Mouse (Mus musculus) heart, postnatal 0 days (tissue): ENCODE data around the gene Hist1h2ae. TPM values are rescaled to one million over a fixed set of nuclear protein-coding genes. Genes with fewer than 3 reads are reported as not detected.
"Not testable (repeated sequence)": the region's sequence is repeated elsewhere in the genome, so short reads cannot be mapped to it uniquely, and the experiment has no call there.

Experiments used
- ATAC-seq: fragments of 200-750 bp; cut with Nextera tagmentation; 2 replicates; pipeline ENCODE4 v1.8.0; 2017; ENCODE audit warnings: low read depth, moderate number of reproducible peaks, moderate library complexity; ENCODE audit not compliant: insufficient read depth
- DNase-seq: peaks from one replicate; pipeline ENCODE4 v3.0.0-alpha.2; 2016; ENCODE audit warnings: low spot score
- H3K27ac ChIP-seq: fragments of 300-500 bp; sonication (generic); 2 replicates; pipeline ENCODE4 v1.5.1; 2014; ENCODE audit warnings: low read depth, mild to moderate bottlenecking
- H3K27me3 ChIP-seq: fragments of 300-500 bp; sonication (generic); 2 replicates; pipeline ENCODE4 v1.6.1; 2014; ENCODE audit warnings: low read length, mixed read lengths; ENCODE audit not compliant: control insufficient read depth, insufficient read depth
- H3K36me3 ChIP-seq: fragments of 300-500 bp; sonication (generic); replicated peaks from 2 replicates; pipeline ENCODE4 v1.6.1; 2014; ENCODE audit warnings: low read length, mixed read lengths; ENCODE audit not compliant: control insufficient read depth, insufficient read depth
- H3K4me1 ChIP-seq: fragments of 300-500 bp; sonication (generic); 2 replicates; pipeline ENCODE4 v1.6.1; 2014; ENCODE audit warnings: antibody characterized with exemption; ENCODE audit not compliant: control insufficient read depth, insufficient read depth
- H3K4me2 ChIP-seq: fragments of 300-500 bp; sonication (generic); 2 replicates; pipeline ENCODE4 v1.6.1; 2014; ENCODE audit warnings: low read depth, mild to moderate bottlenecking, low read length, moderate library complexity
- H3K4me3 ChIP-seq: fragments of 300-500 bp; sonication (generic); 2 replicates; pipeline ENCODE4 v1.5.1; 2014; ENCODE audit warnings: low read depth, low read length
- H3K9ac ChIP-seq: fragments of 300-500 bp; sonication (generic); replicated peaks from 2 replicates; pipeline ENCODE4 v1.6.1; 2014; ENCODE audit warnings: low read depth, low read length, mixed read lengths
- H3K9me3 ChIP-seq: fragments of 300-500 bp; sonication (generic); replicated peaks from 2 replicates; pipeline ENCODE4 v1.6.1; 2016; ENCODE audit warnings: low read length; ENCODE audit not compliant: control insufficient read depth
- CTCF ChIP-seq: IDR thresholded peaks from 2 replicates; pipeline ENCODE4 v1.5.1; 2016; ENCODE audit warnings: antibody characterized with exemption, control low read depth, low read depth
- EP300 ChIP-seq: IDR thresholded peaks from 2 replicates; pipeline ENCODE4 v1.6.1; 2016; ENCODE audit warnings: antibody characterized with exemption, low read depth
- WGBS: fragments of 180-500 bp; shearing (Covaris S2); extraction: QIAGEN DNeasy Blood & Tissue Kit; methylation state at CpG from one replicate; pipeline ENCODE4 v1.1.7; 2014; 5-methylcytosine and 5-hydroxymethylcytosine counted together
- polyA plus RNA-seq: library from polyadenylated mRNA; unstranded; fragments of >200 nt; fragmentation: Nextera tagmentation; extraction: Ambion mirVana; gene quantifications from 2 replicates; pipeline ENCODE4 v1.2.1, GENCODE M21; 2015
- total RNA-seq: library from RNA; depleted of rRNA; stranded (reverse); fragments of >200 nt; gene quantifications from 2 replicates; pipeline ENCODE4 v1.2.3, GENCODE M21; 2014; ENCODE audit warnings: low replicate concordance

The Hist1h2ae gene
- total and polyA plus RNA-seq, 2 experiments from 2014 or later = 12.1 to 171 TPM

DNA sequence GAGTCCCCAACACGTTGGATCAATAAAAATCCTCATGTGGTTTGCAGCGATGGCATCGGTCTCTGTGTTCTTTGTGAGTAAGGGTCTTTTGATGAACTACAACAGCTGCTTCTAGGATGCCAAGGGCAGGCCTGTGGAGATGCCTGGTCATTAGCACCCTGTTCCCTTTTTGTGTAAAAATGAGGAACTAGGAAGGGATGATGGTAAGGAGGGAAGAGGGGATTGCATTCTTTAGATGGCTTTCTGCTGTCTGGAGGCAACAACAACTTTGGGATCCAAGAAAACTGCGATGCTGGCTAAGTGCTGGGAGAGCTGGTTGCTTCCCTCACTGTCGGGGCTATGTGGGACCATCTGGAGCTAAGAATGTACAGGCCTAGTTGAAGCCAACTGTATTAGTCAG, 32.8 kb downstream of the Hist1h2ae start:
- Histone ChIP-seq H3K4me1 (peaks cover 6% of the 10 kb centered on the region; the same call in 1 of the 2 replicates), H3K27me3 (no peaks in the 10 kb centered on the region), H3K4me3 (no peak overlapping the region), H3K9ac (no peak overlapping the region), H3K9me3 (no peaks in the 10 kb centered on the region), H3K27ac (no peak overlapping the region), H3K36me3 (no peaks in the 10 kb centered on the region), H3K4me2 (no peak overlapping the region)
- no peak for DNase-seq
- 82% methylated on average over 5 of the region's 5 CpGs for WGBS
- no peak for TF ChIP-seq CTCF
- no peak for TF ChIP-seq EP300
- ATAC-seq = no peak

DNA sequence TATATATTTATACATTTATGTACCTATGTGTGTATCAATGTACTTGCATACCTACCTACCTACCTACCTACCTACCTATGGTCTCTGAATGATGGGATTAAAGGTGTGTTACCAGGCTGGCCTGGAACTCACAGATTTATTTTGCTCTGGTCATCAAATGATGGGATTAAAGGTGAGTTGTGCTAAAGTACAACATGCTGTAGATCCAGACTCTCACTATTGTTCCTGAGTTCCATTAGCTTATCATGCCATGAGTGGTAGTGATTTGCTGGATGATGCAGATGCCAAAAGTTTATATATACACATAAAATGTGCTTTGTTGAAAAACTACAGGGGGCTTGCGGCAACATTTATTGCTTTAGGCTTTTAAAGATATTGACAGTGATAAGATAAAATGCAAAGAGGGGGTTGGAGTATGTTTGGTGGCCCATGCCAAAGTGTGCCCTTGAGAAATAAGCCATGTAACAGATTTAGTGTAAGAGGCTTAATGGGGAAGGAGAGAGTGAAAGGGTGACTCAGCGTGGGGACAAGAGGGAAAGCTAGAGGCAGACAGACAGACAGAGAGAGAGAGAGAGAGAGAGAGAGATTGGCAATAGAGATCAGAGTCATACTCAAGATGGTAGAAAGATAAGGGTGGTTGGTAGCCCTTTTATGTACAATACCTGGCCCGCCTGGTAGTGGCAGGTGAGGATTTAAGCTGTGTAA, 33.9 kb downstream of the Hist1h2ae start:
- no peak overlapping the region for H3K27ac ChIP-seq
- no peak overlapping the region for H3K9ac ChIP-seq

DNA sequence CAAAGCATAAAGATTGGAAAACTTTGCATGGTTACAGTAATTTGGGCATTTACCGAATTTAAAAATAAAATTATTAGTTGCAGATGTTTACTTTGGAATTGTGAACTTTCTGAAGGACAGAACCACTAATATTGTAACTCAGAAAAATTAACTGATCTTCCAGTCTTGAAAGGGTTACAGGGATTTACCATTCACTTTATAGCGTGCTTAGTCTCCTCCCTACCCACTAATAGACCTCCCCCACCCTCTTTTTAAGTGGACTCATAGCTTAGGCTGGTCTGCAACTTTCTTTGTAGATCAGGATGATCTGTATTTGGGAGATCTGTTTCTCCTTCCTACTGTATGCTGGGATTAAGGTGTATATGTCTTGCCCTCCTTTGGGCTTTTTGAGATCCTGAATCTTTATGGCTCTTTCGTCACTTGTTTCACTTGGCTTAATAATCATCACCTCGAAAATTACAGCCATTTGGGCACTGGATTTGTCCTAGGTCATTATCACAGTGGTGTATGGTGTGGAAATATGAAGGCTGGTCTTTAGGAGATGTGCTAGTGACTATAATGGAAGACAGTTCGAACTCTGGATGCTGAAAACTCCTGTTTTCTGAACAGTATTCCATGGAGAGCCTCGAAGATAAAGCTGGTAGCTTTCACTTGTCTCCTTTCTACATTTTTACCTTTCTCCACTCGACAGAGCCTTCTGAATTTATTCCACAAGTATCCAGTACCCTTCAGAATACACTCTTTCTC, 34.8 kb downstream of the Hist1h2ae start:
- Histone ChIP-seq H3K36me3 (no peaks in the 10 kb centered on the region), H3K4me2 (peak overlapping the region; percentile 79), H3K9ac (peak overlapping the region; percentile 52; the same call in 1 of the 2 replicates), H3K9me3 (no peaks in the 10 kb centered on the region), H3K4me3 (peak overlapping the region; percentile 60), H3K27me3 (no peaks in the 10 kb centered on the region), H3K4me1 (peaks cover 12% of the 10 kb centered on the region), H3K27ac (0 out of 2 replicates have a peak overlapping the region, but pooled peaks have one; percentile 21)
- 20% methylated on average over 7 of the region's 7 CpGs for WGBS
- ATAC-seq = no peak
- no peak for DNase-seq
- TF ChIP-seq CTCF (no peak), EP300 (no peak)

More for the DNA sequence above, 33.9 kb downstream of the Hist1h2ae start:
- DNase-seq (no peak), ATAC-seq (no peak)
- Histone ChIP-seq H3K27me3 (no peaks in the 10 kb centered on the region), H3K4me1 (peaks cover 9% of the 10 kb centered on the region), H3K36me3 (no peaks in the 10 kb centered on the region), H3K4me3 (no peak overlapping the region), H3K4me2 (peak overlapping the region; percentile 79; the same call in 1 of the 2 replicates), H3K9me3 (no peaks in the 10 kb centered on the region)
- no peak for TF ChIP-seq CTCF
- TF ChIP-seq EP300 = no peak
- 73% methylated on average over 3 of the region's 3 CpGs for WGBS

DNA sequence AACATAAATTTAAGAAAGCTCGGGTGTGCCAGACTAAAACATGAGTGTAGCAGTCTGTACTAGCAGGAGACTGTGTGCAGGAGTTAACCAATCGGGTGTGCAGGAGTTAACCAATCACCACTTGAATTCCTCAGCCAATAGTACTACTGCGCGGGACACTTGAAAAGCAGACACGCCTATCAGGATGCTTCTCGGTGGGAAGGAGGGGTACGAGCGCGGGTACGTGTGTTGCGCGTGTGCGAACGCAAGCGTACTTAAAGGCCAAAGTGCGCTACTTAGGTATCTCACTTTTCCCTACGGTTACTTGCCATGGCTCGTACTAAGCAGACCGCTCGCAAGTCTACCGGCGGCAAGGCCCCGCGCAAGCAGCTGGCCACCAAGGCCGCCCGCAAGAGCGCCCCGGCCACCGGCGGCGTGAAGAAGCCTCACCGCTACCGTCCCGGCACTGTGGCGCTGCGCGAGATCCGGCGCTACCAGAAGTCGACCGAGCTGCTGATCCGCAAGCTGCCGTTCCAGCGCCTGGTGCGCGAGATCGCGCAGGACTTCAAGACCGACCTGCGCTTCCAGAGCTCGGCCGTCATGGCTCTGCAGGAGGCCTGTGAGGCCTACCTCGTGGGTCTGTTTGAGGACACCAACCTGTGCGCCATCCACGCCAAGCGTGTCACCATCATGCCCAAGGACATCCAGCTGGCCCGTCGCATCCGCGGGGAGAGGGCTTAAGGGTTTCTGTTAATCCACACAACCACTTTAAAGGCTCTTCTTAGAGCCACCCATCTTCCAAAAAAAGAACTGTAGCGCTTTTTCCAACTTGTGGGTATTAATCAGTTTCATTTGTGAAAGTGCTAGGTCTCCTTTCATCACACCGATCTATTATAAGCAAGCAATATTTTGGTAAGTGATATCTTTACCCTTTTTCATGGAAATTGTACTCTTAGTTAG, 35.6 kb downstream of the Hist1h2ae start, which contains the start of gene Hist1h3g:
Hist1h3g (plus strand) TSS at position 286 of the 939 bp plus-strand sequence.
- peak; percentile 43; the same call in 1 of the 2 replicates for TF ChIP-seq EP300
- peaks cover 12% of the 10 kb centered on the region for H3K4me1 ChIP-seq
- WGBS = 1% methylated on average over 47 of the region's 62 CpGs
- peak; percentile 95 for DNase-seq
- not testable (repeated sequence) for H3K27me3 ChIP-seq, H3K9me3 ChIP-seq, H3K36me3 ChIP-seq
- H3K4me3 ChIP-seq = peak within 1 kb of the TSS; percentile 60
- ATAC-seq = peak; percentile 78
- peak within 1 kb of the TSS; percentile 79 for H3K4me2 ChIP-seq
- H3K9ac ChIP-seq = peak within 1 kb of the TSS; percentile 59
- H3K27ac ChIP-seq = peak within 1 kb of the TSS; percentile 100
